Mouse (Mus musculus): Measurements from ENCODE around the gene Tmem128. TPM values are rescaled to one million over a fixed set of nuclear protein-coding genes. Genes with fewer than 3 reads are reported as not detected.

Gene Tmem128
- total RNA-seq (2021), result 10 to 100 TPM; 46.3 to 48.7 TPM
- long read RNA-seq, experiment 1, transcript Tmem128-201 (5 exons, 1,291 nt), result major isoform, 29 of 39 reads
- long read RNA-seq, experiment 1, transcript Tmem128-202 (5 exons, 726 nt), result minor isoform, 6 of 39 reads
- long read RNA-seq, experiment 1, partial matches to known transcripts, result 1 of 39 reads
- long read RNA-seq, experiment 1, other reads (novel, unspliced or antisense), result 3 of 39 reads
- long read RNA-seq, experiment 2, transcript Tmem128-201 (5 exons, 1,291 nt), result major isoform, 20 of 35 reads
- long read RNA-seq, experiment 2, transcript Tmem128-202 (5 exons, 726 nt), result minor isoform, 7 of 35 reads
- long read RNA-seq, experiment 2, partial matches to known transcripts, result 5 of 35 reads
- long read RNA-seq, experiment 2, other reads (novel, unspliced or antisense), result 2 of 35 reads

DNA sequence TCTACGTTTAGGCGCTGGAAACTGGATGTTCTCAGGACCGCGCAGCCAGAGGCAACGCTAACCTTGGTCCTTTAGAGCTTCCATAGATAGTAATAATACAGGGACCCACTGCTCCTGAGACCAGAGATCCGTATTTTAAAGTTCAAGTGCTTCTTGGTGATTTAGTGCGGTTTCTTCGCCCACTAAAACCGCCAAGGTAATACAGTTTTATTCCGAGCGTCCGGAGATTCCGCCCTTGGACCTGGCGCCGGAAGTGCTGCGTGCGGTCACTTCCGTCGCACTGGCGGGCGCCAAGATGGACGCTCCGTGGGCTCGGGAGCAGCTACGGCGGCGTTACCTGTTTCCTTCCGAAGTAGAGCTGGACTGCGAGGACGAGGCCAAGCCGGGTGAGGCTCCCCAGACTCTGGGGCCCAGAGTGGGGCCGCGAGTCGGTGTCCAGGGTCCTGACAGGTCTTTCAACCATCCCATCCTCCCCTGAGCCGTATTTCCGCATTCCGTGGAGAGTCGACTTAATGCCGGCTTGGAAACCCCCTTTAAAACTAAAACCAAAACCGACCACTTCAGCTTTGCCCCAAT lies at the start of gene Tmem128:
Tmem128 (plus strand) TSS at position 79 of the 576 bp plus-strand sequence.
- peak; percentile 22 to 40 for DNase-seq (ENCODE audit: low spot score in 2 of 2)

DNA sequence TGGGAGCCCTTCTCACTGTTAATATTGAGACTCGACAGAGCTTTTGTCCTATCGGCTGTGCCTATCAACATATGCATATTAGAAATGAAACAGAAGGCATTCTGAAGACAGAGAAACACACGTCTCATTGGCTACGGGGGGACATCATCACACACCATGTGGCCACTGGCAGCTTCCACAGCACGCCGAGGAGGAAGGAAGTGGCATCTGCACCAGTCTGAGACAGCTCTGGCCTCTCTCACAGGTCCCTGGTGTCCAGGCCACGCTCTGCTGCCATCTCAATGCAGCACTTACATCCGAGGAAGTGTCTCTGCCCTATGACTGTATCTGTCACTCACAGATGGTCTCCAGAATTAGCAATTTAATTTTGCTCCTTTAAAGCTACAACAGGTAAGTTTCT lies 48.3 kb upstream of the Tmem128 start:
- no peak for DNase-seq (ENCODE audit: low spot score in 2 of 2)

GRCm38 (mm10) chr5:38213009-38213408 lies 47.0 kb upstream of the Tmem128 start:
- no peak for DNase-seq (ENCODE audit: low spot score in 2 of 2)

DNA sequence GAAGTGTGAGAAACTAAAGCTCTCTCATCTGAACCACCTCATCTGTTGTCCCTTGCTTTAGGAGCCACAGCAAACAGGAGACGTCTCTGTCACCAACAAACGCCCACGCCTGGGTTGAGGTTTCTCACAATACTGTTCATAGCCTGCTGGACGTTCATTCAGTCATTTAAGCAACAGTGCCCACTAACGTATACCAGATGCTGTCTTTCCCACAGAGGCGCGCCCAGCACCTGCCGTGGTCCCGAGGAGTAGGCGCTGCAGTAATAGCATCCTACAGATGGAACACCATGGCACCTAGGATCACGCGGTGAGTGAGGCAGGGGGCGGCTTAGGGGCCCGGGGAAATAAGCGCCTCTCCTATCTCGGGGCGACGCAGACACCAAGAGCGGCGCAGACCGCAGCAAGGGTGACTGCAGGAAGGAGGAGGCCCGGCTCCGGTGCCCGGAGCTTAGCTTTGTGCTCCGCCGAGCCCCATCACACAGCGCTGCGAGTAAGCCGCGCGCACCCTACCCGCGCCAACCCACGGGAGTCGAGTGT lies 40.1 kb upstream of the Tmem128 start:
- no peak for DNase-seq (ENCODE audit: low spot score in 2 of 2)

- peak; percentile 92 to 97 for DNase-seq (ENCODE audit: low spot score in 2 of 2)
Measured at GRCm38 (mm10) chr5:38220328-38220912, 39.6 kb upstream of the Tmem128 start, which contains the start of the genes Zbtb49 and Lyar. Gene Zbtb49 (minus strand): TSS chr5:38220457. Gene Lyar (plus strand): TSS chr5:38220470.

DNA sequence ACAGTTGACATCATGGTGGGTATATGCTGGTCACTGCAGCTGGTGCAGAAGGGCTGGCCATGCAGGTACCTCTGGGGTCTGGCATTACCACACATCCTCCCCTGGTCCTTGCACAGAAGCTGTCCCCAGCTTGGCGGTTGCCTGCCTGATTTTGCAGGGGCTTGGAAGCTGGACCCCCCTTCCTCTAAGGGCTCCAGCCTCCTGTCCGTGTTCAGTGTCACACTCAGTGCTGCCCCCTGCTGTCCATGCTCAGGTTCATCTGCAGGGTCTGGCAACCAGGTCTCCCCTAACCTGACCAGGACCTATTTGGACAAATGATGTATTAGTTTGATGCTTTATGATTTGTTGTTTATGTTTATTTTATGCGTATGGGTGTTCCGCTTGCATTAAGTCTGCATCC lies 24.6 kb upstream of the Tmem128 start:
- peak; percentile 22 to 23 for DNase-seq (ENCODE audit: low spot score in 2 of 2)

DNA sequence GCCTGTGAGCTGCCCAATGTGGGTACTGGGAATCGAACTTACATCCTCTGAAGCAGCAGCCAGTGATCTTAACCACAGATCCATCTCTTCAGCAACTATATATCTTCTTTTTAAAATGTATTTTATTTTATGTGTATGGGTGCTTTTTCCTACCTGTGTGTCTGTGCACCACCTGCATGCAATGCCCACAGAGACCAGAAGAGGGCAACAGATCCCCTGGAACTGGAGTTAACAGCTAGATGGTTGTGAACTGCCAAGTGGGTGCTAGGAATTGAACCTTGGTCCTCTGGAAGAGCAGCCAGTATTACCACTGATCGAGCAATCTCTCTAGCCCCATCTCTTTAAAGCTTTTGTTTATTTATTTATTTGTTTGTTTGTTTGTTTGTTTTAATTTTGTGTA lies 23.4 kb upstream of the Tmem128 start:
- peak in 1 of 2 experiments; percentile 1 for DNase-seq (ENCODE audit: low spot score in 2 of 2)

GRCm38 (mm10) chr5:38240727-38241472 lies 19.1 kb upstream of the Tmem128 start:
- peak in 1 of 2 experiments; percentile 0 for DNase-seq (ENCODE audit: low spot score in 2 of 2)

- DNase-seq (ENCODE audit: low spot score in 2 of 2), result no peak
Measured at GRCm38 (mm10) chr5:38241473-38241834, 18.5 kb upstream of the Tmem128 start.

- DNase-seq (ENCODE audit: low spot score in 2 of 2), result no peak
Measured at GRCm38 (mm10) chr5:38241966-38242365, 18.0 kb upstream of the Tmem128 start.

GRCm38 (mm10) chr5:38255195-38255594 lies 4.8 kb upstream of the Tmem128 start:
- no peak for DNase-seq (ENCODE audit: low spot score in 2 of 2)

DNA sequence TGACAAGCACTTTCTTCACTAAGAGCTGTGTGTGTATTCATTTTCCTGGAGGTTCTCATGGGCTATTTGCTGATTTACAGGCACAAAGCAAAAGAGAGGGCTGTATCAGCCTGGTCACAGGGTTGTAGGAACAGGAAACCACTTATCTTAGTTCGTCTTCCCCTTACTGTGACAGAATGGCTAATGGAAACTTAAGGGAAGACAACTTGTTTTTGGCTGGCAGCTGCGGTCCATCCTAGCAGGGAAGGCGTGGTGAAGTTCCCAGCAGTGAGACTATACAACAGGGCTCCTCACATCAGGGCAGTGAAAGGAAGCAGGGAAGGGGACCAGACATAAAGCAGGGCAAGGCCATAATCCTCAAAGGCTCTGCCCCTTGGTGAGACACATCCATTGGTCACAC lies 4.3 kb upstream of the Tmem128 start:
- DNase-seq (ENCODE audit: low spot score in 2 of 2), result no peak

DNA sequence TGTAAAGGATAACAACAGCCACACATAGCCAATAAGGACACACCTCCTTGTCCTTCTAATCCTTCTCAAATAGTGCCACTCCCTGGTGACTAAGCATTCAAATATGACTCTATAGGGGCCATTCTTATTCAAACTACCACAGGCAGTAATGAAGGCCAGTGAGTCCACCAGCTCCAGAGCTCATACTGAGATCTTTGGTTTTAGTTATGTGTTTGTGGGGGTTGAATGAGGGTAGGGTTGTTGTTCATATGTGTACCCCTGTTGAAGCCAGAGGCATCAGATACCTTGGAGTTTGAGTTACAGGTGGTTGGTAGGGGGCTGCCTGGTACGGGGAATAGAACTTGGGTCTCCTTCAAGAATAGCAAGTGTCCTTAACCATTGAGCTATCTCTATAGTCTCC lies 3.4 kb upstream of the Tmem128 start:
- DNase-seq (ENCODE audit: low spot score in 2 of 2), result no peak

GRCm38 (mm10) chr5:38258034-38258772 lies 1.8 kb upstream of the Tmem128 start:
- DNase-seq (ENCODE audit: low spot score in 2 of 2), result peak in 1 of 2 experiments; percentile 0

DNA sequence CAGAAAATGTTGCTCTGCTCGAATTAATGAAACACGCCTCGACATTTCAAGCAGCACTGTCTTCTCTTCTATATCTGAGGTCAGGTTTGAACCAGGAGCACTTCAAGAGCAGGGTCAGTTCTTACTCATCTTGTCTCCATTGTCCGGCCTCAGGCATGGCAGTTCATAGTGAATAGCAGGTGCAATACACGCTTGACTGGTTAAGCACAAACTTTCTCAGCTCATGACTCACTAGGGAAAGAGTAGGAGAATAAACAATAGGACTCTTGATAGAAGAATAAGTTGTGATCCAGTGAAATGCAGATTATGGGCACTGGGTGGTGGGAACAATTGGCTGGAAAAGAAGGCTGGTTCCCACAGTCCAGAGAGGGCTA lies 1.2 kb upstream of the Tmem128 start:
- no peak for DNase-seq (ENCODE audit: low spot score in 2 of 2)

DNA sequence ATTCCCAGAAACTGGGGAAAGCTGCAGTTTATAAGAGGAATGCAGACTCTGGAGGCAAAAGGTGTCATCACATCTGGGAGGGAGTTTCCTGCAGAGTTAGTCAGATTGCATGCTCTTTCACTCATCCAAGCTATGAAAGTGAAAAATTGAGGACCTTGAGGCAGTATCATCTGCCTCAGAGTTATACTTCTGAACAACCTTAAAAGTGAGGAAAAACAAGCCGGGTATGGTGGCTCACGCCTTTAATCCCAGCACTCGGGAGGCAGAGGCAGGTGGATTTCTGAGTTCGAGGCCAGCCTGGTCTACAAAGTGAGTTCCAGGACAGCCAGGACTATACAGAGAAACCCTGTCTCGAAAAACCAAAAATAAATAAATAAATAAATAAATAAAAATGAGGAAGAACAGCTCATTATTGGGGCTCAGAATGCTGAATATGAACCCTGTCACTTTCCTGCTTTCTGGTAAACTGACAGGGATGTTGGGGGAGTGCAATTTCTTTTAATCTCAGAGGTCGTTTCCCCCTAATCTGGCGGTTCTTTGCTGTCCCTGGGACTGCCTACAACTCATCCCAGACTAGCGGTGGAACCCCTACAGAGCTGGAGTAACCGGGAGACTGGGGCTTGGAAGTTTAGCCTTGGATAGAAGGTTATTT lies 404 bp upstream of the Tmem128 start:
- DNase-seq (ENCODE audit: low spot score in 2 of 2), result no peak

GRCm38 (mm10) chr5:38270942-38271341 lies 11.0 kb downstream of the Tmem128 start:
- DNase-seq (ENCODE audit: low spot score in 2 of 2), result no peak

- no peak for DNase-seq (ENCODE audit: low spot score in 2 of 2)
Measured at GRCm38 (mm10) chr5:38273831-38274230, 13.8 kb downstream of the Tmem128 start.

- DNase-seq (ENCODE audit: low spot score in 2 of 2), result no peak
Measured at GRCm38 (mm10) chr5:38275771-38276170, 15.8 kb downstream of the Tmem128 start, which contains the start of gene Otop1. Gene Otop1 (plus strand): TSS chr5:38275972.

GRCm38 (mm10) chr5:38276451-38276850 lies 16.5 kb downstream of the Tmem128 start:
- no peak for DNase-seq (ENCODE audit: low spot score in 2 of 2)

Measured in adrenal gland, postnatal 4 days (tissue).